Mouse (Mus musculus) MEL (cell line): ENCODE measurements around the gene Gpr156. TPM values are rescaled to one million over a fixed set of nuclear protein-coding genes. Genes with fewer than 3 reads are reported as not detected.

Source experiments
- DNase-seq: peaks from one replicate; pipeline ENCODE4 v3.0.0; 2011; ENCODE audit warnings: low read depth, low spot score
- H3K27ac ChIP-seq: 2 replicates; pipeline ENCODE4 v1.5.1; 2012; ENCODE audit warnings: low read depth, mild to moderate bottlenecking, control low read depth, low read length, moderate library complexity; ENCODE audit not compliant: control insufficient read depth
- H3K27me3 ChIP-seq, 2 experiments: fragments of 150-350 bp in 1 of 2; sonication (generic) in 1 of 2; 2 replicates each; pipeline ENCODE4 v1.6.1; 2012; ENCODE audit warnings: low read length in 2 of 2, mild to moderate bottlenecking in 2 of 2, improper control_type of control experiment in 1 of 2, moderate library complexity in 1 of 2; ENCODE audit not compliant: insufficient read depth in 2 of 2, control insufficient read depth in 1 of 2
- H3K36me3 ChIP-seq, 2 experiments: 2 replicates each; pipeline ENCODE4 v1.6.1; 2012 to 2014; ENCODE audit warnings: low read length in 2 of 2, improper control_type of control experiment in 1 of 2, inconsistent platforms in 1 of 2, mild to moderate bottlenecking in 1 of 2; ENCODE audit not compliant: insufficient read depth in 2 of 2, control insufficient read depth in 1 of 2
- H3K4me1 ChIP-seq, 2 experiments: fragments of 150-350 bp in 1 of 2; sonication (generic) in 1 of 2; 2 replicates each; pipeline ENCODE4 v1.6.1; 2012; ENCODE audit warnings: low read length in 2 of 2, improper control_type of control experiment in 1 of 2, mild to moderate bottlenecking in 1 of 2; ENCODE audit not compliant: insufficient read depth in 2 of 2, control insufficient read depth in 1 of 2
- H3K4me3 ChIP-seq, 2 experiments: fragments of 150-350 bp in 1 of 2; sonication (generic) in 1 of 2; 2 replicates each; pipeline ENCODE4 v1.5.1; 2012; ENCODE audit warnings: low read depth in 2 of 2, low read length in 2 of 2, mild to moderate bottlenecking in 2 of 2, moderate library complexity in 2 of 2, control low read depth in 1 of 2, improper control_type of control experiment in 1 of 2; ENCODE audit not compliant: control insufficient read depth in 1 of 2, insufficient read depth in 1 of 2
- H3K79me2 ChIP-seq: 2 replicates; pipeline ENCODE4 v1.6.1; 2012; ENCODE audit warnings: mild to moderate bottlenecking, low read length, moderate library complexity; ENCODE audit not compliant: control insufficient read depth, poor library complexity, insufficient read depth
- H3K9ac ChIP-seq: 2 replicates; pipeline ENCODE4 v1.6.1; 2012; ENCODE audit warnings: low read depth, mild to moderate bottlenecking, control low read depth, low read length, moderate library complexity; ENCODE audit not compliant: control insufficient read depth, poor library complexity, severe bottlenecking
- H3K9me3 ChIP-seq: fragments of 150-350 bp; sonication (generic); replicated peaks from 2 replicates; pipeline ENCODE4 v1.6.1; 2012; ENCODE audit warnings: mild to moderate bottlenecking, low read length, improper control_type of control experiment, moderate library complexity; ENCODE audit not compliant: insufficient read depth
- BHLHE40 ChIP-seq: IDR thresholded peaks from 2 replicates; pipeline ENCODE4 v1.6.1; 2012; ENCODE audit warnings: low read depth, mild to moderate bottlenecking, inconsistent platforms, low read length, improper control_type of control experiment, borderline replicate concordance
- CHD1 ChIP-seq: IDR thresholded peaks from 2 replicates; pipeline ENCODE4 v1.6.1; 2012; ENCODE audit warnings: low read depth, mild to moderate bottlenecking, inconsistent platforms, low read length, improper control_type of control experiment
- CHD2 ChIP-seq: IDR thresholded peaks from 2 replicates; pipeline ENCODE4 v1.6.1; 2011; ENCODE audit warnings: low read length, improper control_type of control experiment
- ELF1 ChIP-seq: IDR thresholded peaks from 2 replicates; pipeline ENCODE4 v1.6.1; 2014; ENCODE audit warnings: low read depth, mild to moderate bottlenecking, inconsistent platforms, low read length, improper control_type of control experiment, moderate library complexity
- ETS1 ChIP-seq: IDR thresholded peaks from 2 replicates; pipeline ENCODE4 v1.6.1; 2012; ENCODE audit warnings: low read depth, mild to moderate bottlenecking, inconsistent platforms, low read length, improper control_type of control experiment, moderate library complexity
- GABPA ChIP-seq: IDR thresholded peaks from 2 replicates; pipeline ENCODE4 v1.6.1; 2012; ENCODE audit warnings: low read depth, mild to moderate bottlenecking, inconsistent platforms, low read length, improper control_type of control experiment, moderate library complexity
- HCFC1 ChIP-seq: IDR thresholded peaks from 2 replicates; pipeline ENCODE4 v1.6.1; 2012; ENCODE audit warnings: low read depth, mild to moderate bottlenecking, inconsistent platforms, low read length, improper control_type of control experiment, moderate library complexity
- JUND ChIP-seq: IDR thresholded peaks from 2 replicates; pipeline ENCODE4 v1.6.1; 2011; ENCODE audit warnings: low read depth, mild to moderate bottlenecking, improper control_type of control experiment, low read length
- MAFK ChIP-seq: IDR thresholded peaks from 2 replicates; pipeline ENCODE4 v1.6.1; 2011; ENCODE audit warnings: low read depth, mild to moderate bottlenecking, low read length, improper control_type of control experiment, borderline replicate concordance
- MAZ ChIP-seq: IDR thresholded peaks from 2 replicates; pipeline ENCODE4 v1.6.1; 2012; ENCODE audit warnings: low read depth, mild to moderate bottlenecking, inconsistent platforms, low read length, improper control_type of control experiment
- MXI1 ChIP-seq: IDR thresholded peaks from 2 replicates; pipeline ENCODE4 v1.6.1; 2011; ENCODE audit warnings: mild to moderate bottlenecking, low read depth, low read length, improper control_type of control experiment
- MYB ChIP-seq: IDR thresholded peaks from 2 replicates; pipeline ENCODE4 v1.6.1; 2011; ENCODE audit warnings: mild to moderate bottlenecking, low read depth, low read length, improper control_type of control experiment
- MYC ChIP-seq: IDR thresholded peaks from 2 replicates; pipeline ENCODE4 v1.6.1; 2011; ENCODE audit warnings: low read depth, mild to moderate bottlenecking, low read length, improper control_type of control experiment, moderate library complexity
- NELFE ChIP-seq: IDR thresholded peaks from 2 replicates; pipeline ENCODE4 v1.6.1; 2011; ENCODE audit warnings: low read depth, low read length, improper control_type of control experiment
- NRF1 ChIP-seq: IDR thresholded peaks from 2 replicates; pipeline ENCODE4 v1.6.1; 2014; ENCODE audit warnings: low read depth, mild to moderate bottlenecking, inconsistent platforms, low read length, improper control_type of control experiment, moderate library complexity; ENCODE audit not compliant: poor library complexity, insufficient read depth, severe bottlenecking
- POLR2AphosphoS2 ChIP-seq: IDR thresholded peaks from 2 replicates; pipeline ENCODE4 v1.6.1; 2011; ENCODE audit warnings: low read length, improper control_type of control experiment
- POLR2AphosphoS5 ChIP-seq: IDR thresholded peaks from 2 replicates; pipeline ENCODE4 v1.6.1; 2012; ENCODE audit warnings: low read depth, borderline replicate concordance, mild to moderate bottlenecking, inconsistent platforms, low read length, moderate library complexity, mixed read lengths
- RAD21 ChIP-seq: IDR thresholded peaks from 2 replicates; pipeline ENCODE4 v1.6.1; 2011; ENCODE audit warnings: mild to moderate bottlenecking, low read depth, low read length, improper control_type of control experiment
- RCOR1 ChIP-seq: IDR thresholded peaks from 2 replicates; pipeline ENCODE4 v1.6.1; 2012; ENCODE audit warnings: low read depth, mild to moderate bottlenecking, inconsistent platforms, low read length, improper control_type of control experiment
- SMC3 ChIP-seq: IDR thresholded peaks from 2 replicates; pipeline ENCODE4 v1.6.1; 2011; ENCODE audit warnings: low read depth, low read length, improper control_type of control experiment
- TCF12 ChIP-seq: IDR thresholded peaks from 2 replicates; pipeline ENCODE4 v1.6.1; 2014; ENCODE audit warnings: low read depth, mild to moderate bottlenecking, inconsistent platforms, low read length, improper control_type of control experiment, moderate library complexity
- UBTF ChIP-seq: IDR thresholded peaks from 2 replicates; pipeline ENCODE4 v1.6.1; 2012; ENCODE audit warnings: low read depth, mild to moderate bottlenecking, inconsistent platforms, low read length, improper control_type of control experiment, moderate library complexity, borderline replicate concordance; ENCODE audit not compliant: insufficient read depth
- USF1 ChIP-seq: IDR thresholded peaks from 2 replicates; pipeline ENCODE4 v1.6.1; 2014; ENCODE audit warnings: low read depth, mild to moderate bottlenecking, inconsistent platforms, low read length, improper control_type of control experiment, moderate library complexity
- ZC3H11A ChIP-seq: IDR thresholded peaks from 2 replicates; pipeline ENCODE4 v1.6.1; 2012; ENCODE audit warnings: low read depth, mild to moderate bottlenecking, inconsistent platforms, low read length, improper control_type of control experiment
- ZKSCAN1 ChIP-seq: IDR thresholded peaks from 2 replicates; pipeline ENCODE4 v1.6.1; 2012; ENCODE audit warnings: low read depth, mild to moderate bottlenecking, inconsistent platforms, low read length, improper control_type of control experiment, moderate library complexity
- ZMIZ1 ChIP-seq: IDR thresholded peaks from 2 replicates; pipeline ENCODE4 v1.6.1; 2012; ENCODE audit warnings: low read depth, mild to moderate bottlenecking, inconsistent platforms, low read length, improper control_type of control experiment, moderate library complexity
- ZNF384 ChIP-seq: IDR thresholded peaks from 2 replicates; pipeline ENCODE4 v1.6.1; 2012; ENCODE audit warnings: low read depth, mild to moderate bottlenecking, inconsistent platforms, low read length, improper control_type of control experiment
- polyA plus RNA-seq, 2 experiments: library from polyadenylated mRNA; stranded (reverse) in 1 of 2; unstranded in 1 of 2; fragments of >175 nt in 1 of 2; fragments of >200 nt in 1 of 2; gene quantifications; 2 replicates each; pipeline versions ENCODE4 v1.2.1 to v1.2.4; 2012; ENCODE audit warnings: low replicate concordance in 2 of 2, low read depth in 1 of 2; ENCODE audit not compliant: insufficient read length in 2 of 2, insufficient read depth in 1 of 2, missing spikeins in 1 of 2
- total RNA-seq: library from RNA; depleted of rRNA; stranded (reverse); fragments of 300-350 nt; gene quantifications from 2 replicates; pipeline ENCODE4 v1.2.3, GENCODE M21; 2012

Gpr156 gene
- total and polyA plus RNA-seq, 3 experiments: not detected

GRCm38 (mm10) chr16:37901318-37901717, 15.0 kb upstream of the Gpr156 start:
- H3K4me1 ChIP-seq: no peaks in the 10 kb centered on the region
- peaks cover 0 to 3% of the 10 kb centered on the region in 2 experiments; a peak in 1 of 4 replicates for H3K27me3 ChIP-seq
- no peaks in the 10 kb centered on the region for H3K9me3 ChIP-seq
- DNase-seq: no peak
- no peaks in the 10 kb centered on the region for H3K36me3 ChIP-seq
- H3K4me3 ChIP-seq: no peak overlapping the region
- H3K9ac ChIP-seq: no peak overlapping the region
- TF ChIP-seq ZKSCAN1: no peak
- TF ChIP-seq RAD21: no peak
- TF ChIP-seq ZNF384: no peak
- TF ChIP-seq ELF1: no peak
- no peak for TF ChIP-seq ZC3H11A
- TF ChIP-seq BHLHE40: no peak
- TF ChIP-seq ZMIZ1: no peak
- no peak for TF ChIP-seq SMC3
- TF ChIP-seq RCOR1: no peak
- no peak for TF ChIP-seq CHD2
- no peak for TF ChIP-seq UBTF
- no peak for TF ChIP-seq GABPA
- no peak for TF ChIP-seq MAZ
- no peak for TF ChIP-seq JUND
- no peaks in the 10 kb centered on the region for H3K79me2 ChIP-seq
- no peak overlapping the region for H3K27ac ChIP-seq

DNA sequence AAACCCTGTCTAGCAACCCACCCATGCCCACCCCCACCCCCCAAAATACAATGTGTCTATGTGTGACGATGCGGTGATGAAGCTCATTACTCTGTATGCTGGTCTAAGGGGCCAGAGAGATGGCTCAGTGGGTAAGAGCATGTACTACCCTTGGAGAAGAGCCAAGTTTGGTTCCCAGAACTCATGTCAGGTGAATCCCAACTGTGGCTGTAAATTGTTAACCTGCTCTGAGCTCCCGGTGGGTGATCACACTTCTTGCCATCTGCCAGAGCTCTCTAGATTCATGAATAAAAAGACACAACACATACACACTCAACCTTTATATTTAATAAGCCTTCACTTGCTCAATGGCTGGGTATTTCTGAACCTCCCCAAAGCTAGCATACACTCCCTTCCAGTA, 9.8 kb upstream of the Gpr156 start:
- no peak for DNase-seq
- Histone ChIP-seq H3K9ac (no peak overlapping the region), H3K79me2 (no peaks in the 10 kb centered on the region), H3K9me3 (no peaks in the 10 kb centered on the region), H3K4me3 (no peak overlapping the region), H3K36me3 (no peaks in the 10 kb centered on the region), H3K4me1 (no peaks in the 10 kb centered on the region), H3K27me3 (peaks cover 0 to 5% of the 10 kb centered on the region in 2 experiments; a peak in 2 of 4 replicates), H3K27ac (no peak overlapping the region)
- no peak for TF ChIP-seq ZC3H11A
- no peak for TF ChIP-seq MYB
- no peak for TF ChIP-seq UBTF
- TF ChIP-seq BHLHE40: no peak
- no peak for TF ChIP-seq HCFC1
- TF ChIP-seq ETS1: no peak
- TF ChIP-seq MYC: no peak
- TF ChIP-seq JUND: no peak
- TF ChIP-seq NELFE: no peak
- no peak for TF ChIP-seq ZMIZ1
- TF ChIP-seq USF1: no peak
- no peak for TF ChIP-seq NRF1
- no peak for TF ChIP-seq MXI1
- no peak for TF ChIP-seq POLR2AphosphoS5
- no peak for TF ChIP-seq POLR2AphosphoS2
- no peak for TF ChIP-seq TCF12
- TF ChIP-seq MAFK: no peak
- no peak for TF ChIP-seq SMC3
- TF ChIP-seq CHD1: no peak
- TF ChIP-seq, all 39 proteins: peak for 0
